Mouse (Mus musculus) splenic B cell, adult 2 months (primary cell): ENCODE measurements at regions not wholly inside any gene's neighbourhood (a gene's known extent, or its start where the extent isn't known, plus 50 kb on each side); places are given as distances from the start of the nearest gene placed in this dataset.
"Not testable (repeated sequence)": the region's sequence is repeated elsewhere in the genome, so short reads cannot be mapped to it uniquely, and the experiment has no call there.

Experiments used
- DNase-seq: peaks from one replicate; pipeline ENCODE4 v3.0.0-alpha.2; 2011; ENCODE audit warnings: low read depth, low spot score
- H3K27me3 ChIP-seq: 2 replicates; pipeline ENCODE4 v1.6.1; 2012; ENCODE audit warnings: mild to moderate bottlenecking, low read length, moderate library complexity, mixed read lengths; ENCODE audit not compliant: control insufficient read depth, poor library complexity, insufficient read depth, severe bottlenecking
- H3K36me3 ChIP-seq: 2 replicates; pipeline ENCODE4 v1.6.1; 2012; ENCODE audit warnings: mild to moderate bottlenecking, low read length, moderate library complexity, mixed read lengths; ENCODE audit not compliant: control insufficient read depth, poor library complexity, insufficient read depth, severe bottlenecking

DNA sequence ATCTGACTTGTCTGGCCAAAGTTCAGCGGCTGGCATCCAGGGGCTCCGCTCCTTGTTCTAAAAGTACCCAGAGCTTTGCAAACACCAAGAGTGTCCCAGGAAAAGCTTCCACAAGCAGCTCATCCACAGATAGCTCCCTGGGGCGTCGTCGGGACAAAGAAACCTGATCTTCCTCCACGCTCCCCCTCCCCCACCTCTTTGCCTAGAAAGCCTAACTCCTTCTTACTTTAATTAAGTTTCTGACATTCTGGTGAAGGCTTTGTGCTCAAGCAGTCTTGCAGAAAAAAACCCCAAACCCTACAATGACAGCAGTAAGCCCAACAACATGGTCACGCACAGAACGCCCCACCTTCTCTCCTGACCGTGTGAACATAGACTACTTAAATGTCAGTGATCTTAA, 128.6 kb downstream of the H2al2a start:
- Histone ChIP-seq H3K27me3 (no peaks in the 10 kb centered on the region), H3K36me3 (no peaks in the 10 kb centered on the region)
- no peak for DNase-seq

GRCm38 (mm10) chr2:17867341-17867740, 129.4 kb downstream of the H2al2a start:
- no peak for DNase-seq
- no peaks in the 10 kb centered on the region for H3K36me3 ChIP-seq
- H3K27me3 ChIP-seq = no peaks in the 10 kb centered on the region

DNA sequence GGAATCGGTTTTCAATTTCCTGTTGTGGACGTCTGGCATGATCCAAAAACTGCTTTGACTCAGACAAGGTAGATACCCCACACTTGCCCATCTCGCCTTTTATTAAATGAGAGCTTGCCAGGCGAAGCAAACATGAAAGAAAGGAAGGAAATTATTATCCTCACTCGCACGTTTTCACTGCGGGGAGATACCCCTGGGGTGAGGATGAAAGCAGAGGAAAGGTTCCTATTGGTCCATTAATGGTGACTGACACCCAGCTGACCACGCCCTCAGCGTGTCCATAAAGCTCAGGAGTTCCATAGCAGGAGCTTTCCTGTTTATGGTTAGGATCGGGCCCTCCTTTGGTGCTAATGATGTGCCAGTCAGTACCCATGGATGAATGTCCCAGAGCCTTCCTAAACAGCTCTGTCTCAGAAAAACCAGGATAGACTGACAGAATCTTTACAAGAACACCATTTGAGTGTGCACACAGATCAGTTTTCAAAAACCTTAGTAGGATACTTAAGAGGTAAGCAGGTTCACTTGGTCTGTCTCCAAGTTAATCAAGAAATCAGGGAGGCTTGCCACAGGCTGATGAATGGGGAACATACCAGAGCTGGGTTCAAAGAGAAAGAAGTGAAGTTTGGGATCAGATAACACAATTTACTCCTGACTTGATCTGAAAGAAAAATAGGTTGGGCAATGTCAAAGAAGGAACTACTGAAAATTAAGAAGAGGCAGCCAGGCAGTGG, 130.7 kb upstream of the Nebl start:
- DNase-seq = peak; percentile 15
- no peaks in the 10 kb centered on the region for H3K27me3 ChIP-seq
- no peaks in the 10 kb centered on the region for H3K36me3 ChIP-seq

GRCm38 (mm10) chr2:17860922-17861559, 129.8 kb upstream of the Nebl start:
- Histone ChIP-seq H3K36me3 (no peaks in the 10 kb centered on the region), H3K27me3 (no peaks in the 10 kb centered on the region)
- peak; percentile 36 for DNase-seq

GRCm38 (mm10) chr2:17859234-17859633, 128.0 kb upstream of the Nebl start:
- DNase-seq = no peak
- Histone ChIP-seq H3K27me3 (no peaks in the 10 kb centered on the region), H3K36me3 (no peaks in the 10 kb centered on the region)

- no peaks in the 10 kb centered on the region for H3K36me3 ChIP-seq
- DNase-seq = no peak
- no peaks in the 10 kb centered on the region for H3K27me3 ChIP-seq
Measured at GRCm38 (mm10) chr2:17858326-17858725, 127.1 kb upstream of the Nebl start.

DNA sequence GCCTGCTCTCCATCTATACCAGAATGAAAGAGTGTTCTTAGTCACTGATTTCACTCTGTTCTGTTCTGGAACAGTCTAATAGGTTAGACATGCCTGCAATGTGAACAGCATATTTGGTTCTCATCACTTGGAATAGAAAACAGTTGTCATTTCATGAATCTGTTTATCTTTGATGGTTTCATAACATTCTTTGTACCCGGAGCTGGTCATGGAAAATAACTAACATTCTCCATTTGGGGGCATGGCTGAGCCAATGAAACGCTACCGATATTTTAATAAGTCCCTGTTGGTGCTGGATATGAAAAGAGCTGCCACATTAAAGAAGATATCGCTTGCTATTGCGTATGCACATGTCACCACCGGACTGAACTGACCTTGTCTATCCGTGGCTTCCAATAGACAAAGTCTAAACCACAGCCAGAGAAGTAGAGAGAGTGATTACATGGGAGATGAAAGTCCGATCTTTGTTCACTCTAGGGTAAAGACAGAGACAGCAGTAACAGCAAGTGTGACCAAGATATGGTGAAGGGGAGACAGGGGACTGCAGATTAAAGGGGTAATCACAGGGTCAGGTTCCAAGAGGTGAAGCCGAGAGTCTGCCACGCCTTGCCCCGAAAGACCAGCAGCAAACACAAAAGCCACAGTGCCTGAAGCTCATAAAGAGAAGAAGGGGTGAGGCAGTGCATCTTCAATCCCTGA, 124.5 kb upstream of the Nebl start:
- no peaks in the 10 kb centered on the region for H3K27me3 ChIP-seq
- no peak for DNase-seq
- H3K36me3 ChIP-seq = no peaks in the 10 kb centered on the region

- H3K36me3 ChIP-seq = no peaks in the 10 kb centered on the region
- DNase-seq = peak; percentile 70
- H3K27me3 ChIP-seq = no peaks in the 10 kb centered on the region
Measured at GRCm38 (mm10) chr2:17854088-17854487, 122.8 kb upstream of the Nebl start.

DNA sequence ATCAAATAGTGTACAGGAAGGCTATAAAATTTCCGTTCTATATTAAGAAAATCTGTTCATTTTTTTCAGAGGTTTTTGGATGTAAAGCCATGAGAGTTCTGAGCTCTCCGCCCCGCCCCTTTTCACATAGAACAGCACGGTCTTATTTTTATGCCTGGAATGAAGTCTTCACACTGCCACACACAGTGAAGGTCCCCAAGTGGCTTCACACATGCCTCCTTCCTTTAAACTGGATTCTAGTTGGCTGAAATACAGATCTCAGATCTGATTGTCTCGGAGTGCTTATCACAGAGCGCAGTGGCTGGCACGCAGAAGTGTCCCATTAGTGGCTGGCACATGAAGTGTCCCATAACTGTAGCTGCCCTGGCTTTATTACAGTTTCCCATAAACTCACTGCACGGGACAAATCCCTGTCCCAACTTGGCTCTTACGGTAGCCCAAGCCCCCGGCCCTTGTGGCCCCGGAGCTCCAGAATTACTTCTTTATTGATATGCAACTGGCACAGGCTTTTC, 122.3 kb upstream of the Nebl start:
- no peaks in the 10 kb centered on the region for H3K36me3 ChIP-seq
- DNase-seq = no peak
- H3K27me3 ChIP-seq = no peaks in the 10 kb centered on the region

DNA sequence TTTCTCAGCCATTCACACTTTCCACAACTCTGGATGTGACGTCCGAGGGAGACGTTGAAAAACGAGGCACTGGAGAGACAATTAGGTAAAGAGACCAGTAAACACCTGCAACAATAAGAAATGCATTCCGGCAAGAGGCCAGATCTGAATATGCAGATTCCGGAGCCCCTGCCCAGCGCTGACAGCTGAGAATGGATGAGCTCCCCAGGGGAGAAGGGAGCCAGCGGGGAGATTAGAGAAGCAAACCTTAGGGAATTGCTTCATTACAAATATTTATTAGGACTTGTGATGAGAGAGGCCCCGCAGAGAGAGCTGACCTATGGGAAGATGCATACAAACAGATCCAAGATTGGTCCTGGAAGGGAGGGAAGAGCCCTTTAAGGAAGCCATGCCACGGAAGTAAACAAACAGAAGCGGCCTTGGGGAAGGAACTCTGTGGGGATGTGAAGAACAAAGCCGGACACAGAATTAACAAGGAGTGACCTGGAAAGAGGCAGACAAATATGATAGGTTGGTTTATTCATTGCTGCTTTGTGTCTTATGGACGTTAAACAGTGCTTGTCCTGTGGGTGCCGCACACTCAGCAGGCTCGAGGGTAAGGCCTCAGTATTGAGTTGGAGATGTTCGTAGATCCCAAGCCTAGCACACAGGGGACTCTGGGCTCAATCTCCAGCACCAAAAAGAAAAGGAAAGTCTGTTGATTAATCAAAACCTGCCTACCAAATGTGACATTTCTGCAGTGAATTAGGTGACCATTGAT, 121.7 kb upstream of the Nebl start:
- Histone ChIP-seq H3K27me3 (no peaks in the 10 kb centered on the region), H3K36me3 (no peaks in the 10 kb centered on the region)
- DNase-seq = no peak

GRCm38 (mm10) chr2:17850741-17851140, 119.5 kb upstream of the Nebl start:
- Histone ChIP-seq H3K36me3 (no peaks in the 10 kb centered on the region), H3K27me3 (no peaks in the 10 kb centered on the region)
- DNase-seq = no peak

GRCm38 (mm10) chr2:17849267-17849666, 118.0 kb upstream of the Nebl start:
- no peaks in the 10 kb centered on the region for H3K36me3 ChIP-seq
- no peaks in the 10 kb centered on the region for H3K27me3 ChIP-seq
- peak; percentile 21 for DNase-seq

- DNase-seq, H3K36me3 ChIP-seq, H3K27me3 ChIP-seq: not testable (repeated sequence)
Measured at GRCm38 (mm10) chr2:17845447-17846092, 114.3 kb upstream of the Nebl start.
